Mouse (Mus musculus): ENCODE measurements around the gene Rflna. TPM values are rescaled to one million over a fixed set of nuclear protein-coding genes. Genes with fewer than 3 reads are reported as not detected.
A peak's percentile ranks its signal among the peaks of the same experiment; 100 is the strongest.

Gene Rflna
- polyA plus RNA-seq, 1 experiment from 2014 or later, result 4.9 TPM

DNA sequence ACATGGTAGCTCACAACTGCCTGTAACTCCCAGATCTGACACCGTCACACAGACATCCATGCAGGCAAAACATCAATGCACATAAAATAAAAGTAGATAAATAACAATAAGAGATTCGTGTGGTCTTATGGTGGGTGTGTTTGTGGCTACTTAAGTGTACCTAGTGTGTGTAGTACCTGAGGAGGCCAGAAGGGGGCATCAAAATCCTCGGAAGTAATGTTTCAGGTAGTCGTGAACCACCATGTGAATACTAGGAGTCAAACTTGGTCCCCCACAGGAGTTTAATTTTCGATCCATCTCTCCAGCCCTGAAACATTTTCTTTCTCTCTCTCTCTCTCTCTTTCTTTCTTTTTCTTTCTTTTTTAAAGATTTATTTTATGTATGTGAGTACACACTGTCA, 16.8 kb upstream of the Rflna start:
- no peaks in the 10 kb centered on the region for H3K27me3 ChIP-seq
- H3K4me1 ChIP-seq (replicated peaks), result no peaks in the 10 kb centered on the region
- H3K9me3 ChIP-seq, result peaks cover 6% of the 10 kb centered on the region; the same call in 1 of the 2 replicates
- no peak for ATAC-seq
- H3K4me2 ChIP-seq (replicated peaks), result no peak overlapping the region
- 83% methylated on average over 5 of the region's 5 CpGs for WGBS
- no peaks in the 10 kb centered on the region for H3K36me3 ChIP-seq
- no peak overlapping the region for H3K4me3 ChIP-seq (replicated peaks)
- H3K27ac ChIP-seq, result no peak overlapping the region
- no peak overlapping the region for H3K9ac ChIP-seq (replicated peaks)

DNA sequence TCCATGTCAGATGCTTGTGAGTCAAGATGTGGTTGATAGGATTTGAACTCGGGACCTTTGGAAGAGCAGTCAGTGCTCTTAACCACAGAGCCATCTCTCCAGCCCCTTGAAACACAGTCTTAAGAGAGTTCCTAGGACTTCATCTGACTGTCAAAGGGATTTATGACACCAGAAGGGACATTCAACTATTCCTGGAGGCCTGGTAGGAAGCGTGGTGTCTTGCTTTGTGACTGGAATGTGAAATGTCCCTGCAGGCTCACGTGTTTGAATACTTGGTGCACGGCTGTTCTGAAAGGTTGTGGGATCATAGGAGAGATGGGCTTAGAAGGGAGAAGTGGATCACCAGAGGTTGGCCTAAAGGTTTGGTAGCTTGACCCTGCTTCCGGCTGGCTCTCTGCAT, 16.4 kb upstream of the Rflna start:
- 90% methylated on average over 5 of the region's 5 CpGs for WGBS
- H3K27me3 ChIP-seq, result no peaks in the 10 kb centered on the region
- no peak overlapping the region for H3K27ac ChIP-seq
- peaks cover 6% of the 10 kb centered on the region; the same call in 1 of the 2 replicates for H3K9me3 ChIP-seq
- ATAC-seq, result no peak
- no peaks in the 10 kb centered on the region for H3K36me3 ChIP-seq
- H3K4me3 ChIP-seq (replicated peaks), result no peak overlapping the region
- no peak overlapping the region for H3K9ac ChIP-seq (replicated peaks)
- H3K4me2 ChIP-seq (replicated peaks), result no peak overlapping the region
- no peaks in the 10 kb centered on the region for H3K4me1 ChIP-seq (replicated peaks)

DNA sequence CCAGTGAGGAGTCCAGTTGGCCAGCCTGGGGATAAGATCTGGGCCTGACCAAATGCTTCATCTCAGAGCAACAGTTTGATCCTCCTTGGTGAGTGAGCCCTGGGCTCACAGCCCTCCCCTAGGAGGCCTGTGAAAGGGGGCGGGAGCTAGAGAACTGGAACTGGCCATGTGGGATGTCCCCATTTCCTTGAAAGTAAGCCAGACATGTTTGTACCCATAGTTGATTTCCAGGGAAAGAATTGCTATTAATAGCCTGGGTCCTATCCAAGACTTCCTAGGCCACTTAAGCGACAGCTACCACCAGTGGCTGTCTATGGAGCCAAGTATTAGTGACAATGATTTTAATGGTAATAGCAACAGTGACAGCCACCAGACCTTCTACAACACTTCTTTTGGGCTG, 13.3 kb upstream of the Rflna start:
- Histone ChIP-seq H3K9me3 (no peaks in the 10 kb centered on the region), H3K4me3 (replicated peaks) (no peak overlapping the region), H3K36me3 (no peaks in the 10 kb centered on the region), H3K27me3 (no peaks in the 10 kb centered on the region), H3K4me1 (replicated peaks) (no peaks in the 10 kb centered on the region), H3K9ac (replicated peaks) (no peak overlapping the region), H3K27ac (no peak overlapping the region), H3K4me2 (replicated peaks) (no peak overlapping the region)
- WGBS, result 98% methylated on average over 2 of the region's 2 CpGs
- no peak for ATAC-seq

DNA sequence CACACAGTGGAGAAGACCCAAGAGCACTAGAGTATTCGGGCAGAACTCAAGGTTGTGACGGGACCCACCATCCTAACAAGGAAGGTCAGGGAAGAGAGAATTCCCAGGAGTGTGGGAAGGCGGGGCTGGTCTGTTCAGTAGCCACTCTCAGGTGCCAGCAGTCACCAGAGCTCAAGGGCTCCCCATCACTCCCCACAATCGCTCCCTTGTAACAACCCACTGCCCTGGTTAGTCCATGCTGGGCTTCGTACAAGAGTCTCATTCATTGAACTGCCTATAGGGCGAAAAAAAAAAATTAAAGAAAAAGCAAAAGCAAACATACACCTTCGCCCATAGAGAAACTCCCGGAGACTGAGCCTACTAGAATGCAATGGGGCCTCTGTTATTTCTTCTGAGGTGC, 10.7 kb upstream of the Rflna start:
- ATAC-seq, result no peak

DNA sequence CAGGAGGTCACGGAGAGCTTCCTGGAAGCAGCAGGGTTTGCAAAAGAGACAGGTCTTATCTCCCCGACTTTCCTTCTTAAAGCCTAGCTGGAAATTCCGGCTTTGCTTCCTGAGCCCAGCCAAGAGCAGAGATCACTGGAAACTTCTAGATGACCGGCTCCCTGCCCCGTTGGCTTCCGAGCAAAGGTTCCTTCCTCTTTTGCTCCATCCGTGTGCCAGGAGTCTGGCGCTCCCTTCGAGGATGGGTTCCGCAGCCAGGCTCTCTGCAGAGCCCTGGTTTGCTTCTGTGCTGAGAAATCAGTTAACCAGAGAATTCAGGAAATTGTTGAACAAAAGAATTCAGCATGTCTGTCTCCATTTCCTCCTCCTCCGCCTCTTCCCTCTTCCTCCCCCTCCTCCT, 10.1 kb upstream of the Rflna start:
- Histone ChIP-seq H3K9me3 (no peaks in the 10 kb centered on the region), H3K36me3 (no peaks in the 10 kb centered on the region), H3K27ac (no peak overlapping the region), H3K4me1 (replicated peaks) (no peaks in the 10 kb centered on the region), H3K4me2 (replicated peaks) (no peak overlapping the region), H3K9ac (replicated peaks) (no peak overlapping the region), H3K4me3 (replicated peaks) (no peak overlapping the region), H3K27me3 (no peaks in the 10 kb centered on the region)
- ATAC-seq, result no peak
- 83% methylated on average over 11 of the region's 11 CpGs for WGBS

More for the DNA sequence above, 10.7 kb upstream of the Rflna start:
- no peaks in the 10 kb centered on the region for H3K4me1 ChIP-seq (replicated peaks)
- no peak overlapping the region for H3K27ac ChIP-seq
- 88% methylated on average over 8 of the region's 8 CpGs for WGBS
- H3K4me2 ChIP-seq (replicated peaks), result no peak overlapping the region
- H3K9me3 ChIP-seq, result no peaks in the 10 kb centered on the region
- H3K27me3 ChIP-seq, result no peaks in the 10 kb centered on the region
- H3K9ac ChIP-seq (replicated peaks), result no peak overlapping the region
- H3K36me3 ChIP-seq, result no peaks in the 10 kb centered on the region
- H3K4me3 ChIP-seq (replicated peaks), result no peak overlapping the region

DNA sequence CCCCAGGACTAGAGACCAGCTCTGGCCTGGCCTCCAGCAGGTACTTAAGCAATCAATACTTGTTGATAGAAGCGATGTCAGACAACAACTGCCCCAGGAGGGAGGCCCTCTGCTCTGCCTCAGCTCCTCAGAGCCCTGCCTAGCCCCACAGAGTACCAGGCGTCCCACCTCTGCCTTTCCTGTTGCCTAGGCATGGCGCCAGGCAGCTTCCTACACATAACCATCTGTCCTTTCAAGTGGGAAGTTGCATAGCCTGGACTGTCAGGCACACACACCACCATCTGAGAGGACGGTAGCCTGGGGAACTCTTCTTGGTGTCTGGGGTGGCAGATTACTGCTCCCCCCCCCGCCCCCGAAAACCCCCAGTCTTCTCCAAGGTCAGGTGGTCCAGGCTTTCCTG, 6.2 kb upstream of the Rflna start:
- no peak overlapping the region for H3K4me3 ChIP-seq (replicated peaks)
- no peaks in the 10 kb centered on the region for H3K36me3 ChIP-seq
- H3K9ac ChIP-seq (replicated peaks), result no peak overlapping the region
- no peak for ATAC-seq
- H3K4me2 ChIP-seq (replicated peaks), result no peak overlapping the region
- 66% methylated on average over 6 of the region's 6 CpGs for WGBS
- H3K27ac ChIP-seq, result no peak overlapping the region
- no peaks in the 10 kb centered on the region for H3K9me3 ChIP-seq
- no peaks in the 10 kb centered on the region for H3K27me3 ChIP-seq
- no peaks in the 10 kb centered on the region for H3K4me1 ChIP-seq (replicated peaks)

GRCm38 (mm10) chr5:124997913-124998312, 5.1 kb upstream of the Rflna start:
- Histone ChIP-seq H3K4me2 (replicated peaks) (no peak overlapping the region), H3K9me3 (no peaks in the 10 kb centered on the region), H3K9ac (replicated peaks) (no peak overlapping the region), H3K36me3 (no peaks in the 10 kb centered on the region), H3K4me3 (replicated peaks) (no peak overlapping the region), H3K4me1 (replicated peaks) (peaks cover 5% of the 10 kb centered on the region), H3K27ac (no peak overlapping the region), H3K27me3 (0 out of 2 replicates have a peak, but pooled peaks cover 8% of the 10 kb centered on the region)
- no peak for ATAC-seq
- WGBS, result 90% methylated on average over 4 of the region's 4 CpGs

GRCm38 (mm10) chr5:125000756-125001250, 2.2 kb upstream of the Rflna start:
- H3K36me3 ChIP-seq, result no peaks in the 10 kb centered on the region
- no peaks in the 10 kb centered on the region for H3K9me3 ChIP-seq
- no peak overlapping the region for H3K4me3 ChIP-seq (replicated peaks)
- H3K27me3 ChIP-seq, result peaks cover 28% of the 10 kb centered on the region
- no peak overlapping the region for H3K9ac ChIP-seq (replicated peaks)
- ATAC-seq, result no peak
- no peak overlapping the region for H3K4me2 ChIP-seq (replicated peaks)
- no peak overlapping the region for H3K27ac ChIP-seq
- peaks cover 23% of the 10 kb centered on the region for H3K4me1 ChIP-seq (replicated peaks)
- WGBS, result 68% methylated on average over 10 of the region's 10 CpGs

GRCm38 (mm10) chr5:125003873-125004255, 843 bp downstream of the Rflna start:
- H3K4me2 ChIP-seq (replicated peaks), result peak overlapping the region; percentile 67
- H3K9me3 ChIP-seq, result no peaks in the 10 kb centered on the region
- H3K4me3 ChIP-seq (replicated peaks), result peak overlapping the region; percentile 37
- whole genome bisulfite sequencing, result 11% methylated on average over 15 of the region's 15 CpGs
- no peak for ATAC-seq
- H3K27me3 ChIP-seq, result peaks cover 28% of the 10 kb centered on the region
- H3K27ac ChIP-seq, result no peak overlapping the region
- peaks cover 35% of the 10 kb centered on the region for H3K4me1 ChIP-seq (replicated peaks)
- H3K36me3 ChIP-seq, result no peaks in the 10 kb centered on the region
- peak overlapping the region; percentile 64; the same call in 1 of the 2 replicates for H3K9ac ChIP-seq (replicated peaks)

- 77% methylated on average over 9 of the region's 9 CpGs for WGBS
These were observed 3.0 kb downstream of the Rflna start for GRCm38 (mm10) chr5:125005871-125006652.

GRCm38 (mm10) chr5:125006896-125007295, 3.9 kb downstream of the Rflna start:
- Histone ChIP-seq H3K4me2 (replicated peaks) (no peak overlapping the region), H3K4me3 (replicated peaks) (no peak overlapping the region), H3K9me3 (no peaks in the 10 kb centered on the region), H3K27ac (no peak overlapping the region), H3K4me1 (replicated peaks) (peaks cover 35% of the 10 kb centered on the region), H3K9ac (replicated peaks) (no peak overlapping the region), H3K27me3 (peaks cover 28% of the 10 kb centered on the region), H3K36me3 (peaks cover 12% of the 10 kb centered on the region; the same call in 1 of the 2 replicates)
- 89% methylated on average over 5 of the region's 5 CpGs for WGBS
- ATAC-seq, result no peak

More at GRCm38 (mm10) chr5:125005871-125006652, 3.0 kb downstream of the Rflna start:
- peak; percentile 13; the same call in 1 of the 2 replicates for ATAC-seq
- H3K4me3 ChIP-seq (replicated peaks), result no peak overlapping the region
- H3K4me2 ChIP-seq (replicated peaks), result no peak overlapping the region
- no peak overlapping the region for H3K9ac ChIP-seq (replicated peaks)
- no peak overlapping the region for H3K27ac ChIP-seq
- H3K9me3 ChIP-seq, result no peaks in the 10 kb centered on the region
- peaks cover 35% of the 10 kb centered on the region for H3K4me1 ChIP-seq (replicated peaks)
- peaks cover 28% of the 10 kb centered on the region for H3K27me3 ChIP-seq
- peaks cover 5% of the 10 kb centered on the region; the same call in 1 of the 2 replicates for H3K36me3 ChIP-seq

GRCm38 (mm10) chr5:125011166-125011565, 8.1 kb downstream of the Rflna start:
- 92% methylated on average over 24 of the region's 24 CpGs for WGBS
- no peak overlapping the region for H3K4me3 ChIP-seq (replicated peaks)
- H3K9me3 ChIP-seq, result no peaks in the 10 kb centered on the region
- H3K36me3 ChIP-seq, result peaks cover 32% of the 10 kb centered on the region
- no peak overlapping the region for H3K4me2 ChIP-seq (replicated peaks)
- no peaks in the 10 kb centered on the region for H3K27me3 ChIP-seq
- no peak for ATAC-seq
- peaks cover 8% of the 10 kb centered on the region for H3K4me1 ChIP-seq (replicated peaks)
- no peak overlapping the region for H3K27ac ChIP-seq
- H3K9ac ChIP-seq (replicated peaks), result no peak overlapping the region
